20 mouse cellular contexts compared by ENCODE assay signal in genomic region chr12:21331711-21332110, GRCm38 (mm10).
"Had no signal": no experiment of that assay in that cellular context is flagged by ENCODE, and none has a peak within 500 bp of the region (broad histone marks: within the 10 kb centered on the region; RNA-seq: fewer than 3 reads in every experiment).

No protein-coding gene starts in this region.

- H3K4me1 ChIP-seq: limb, embryonic 12.5 days; limb, embryonic 15.5 days; midbrain, embryonic 12.5 days; neural tube, embryonic 13.5 days had no signal

- H3K27ac ChIP-seq: kidney, postnatal 0 days; layer of hippocampus, adult 2 months; limb, embryonic 12.5 days; limb, embryonic 15.5 days; liver, embryonic 14.5 days; macrophage; midbrain, embryonic 12.5 days; neural tube, embryonic 13.5 days had no signal

- H3K4me3 ChIP-seq: layer of hippocampus, adult 2 months; limb, embryonic 12.5 days; limb, embryonic 15.5 days; midbrain, embryonic 12.5 days; myocyte; neural tube, embryonic 13.5 days had no signal

- ATAC-seq: liver, postnatal 0 days; lung, postnatal 0 days; midbrain, embryonic 16.5 days had no signal

- H3K27me3 ChIP-seq: limb, embryonic 12.5 days; limb, embryonic 15.5 days; midbrain, embryonic 12.5 days; neural tube, embryonic 13.5 days had no signal

- H3K9me3 ChIP-seq: limb, embryonic 12.5 days; limb, embryonic 15.5 days; midbrain, embryonic 12.5 days; neural tube, embryonic 13.5 days had no signal

- DNase-seq: kidney, adult 2 months; kidney, postnatal 25 days; layer of hippocampus, adult 9-11 months; left cerebral cortex, postnatal 4 days; liver, postnatal 0 days; lung, embryonic 14.5 days; retina, postnatal 1 day; thymus, postnatal 36 days had no signal

- H3K4me2 ChIP-seq: limb, embryonic 12.5 days; limb, embryonic 15.5 days; liver, embryonic 11.5 days; lung, embryonic 14.5 days; midbrain, embryonic 12.5 days; neural tube, embryonic 13.5 days had no signal

- H3K9ac ChIP-seq: limb, embryonic 12.5 days; limb, embryonic 15.5 days; liver, embryonic 14.5 days; liver, postnatal 0 days; lung, embryonic 14.5 days; midbrain, embryonic 12.5 days; neural tube, embryonic 13.5 days had no signal
